Mouse (Mus musculus) monocyte, adult 2 months (primary cell): ENCODE measurements around the gene Prrc2c.
"Not testable (repeated sequence)": the region's sequence is repeated elsewhere in the genome, so short reads cannot be mapped to it uniquely, and the experiment has no call there.

Experiments
- DNase-seq, 2 experiments: peaks; one replicate each; pipeline ENCODE4 v3.0.0; 2022; ENCODE audit warnings: low spot score in 2 of 2, low read depth in 1 of 2

The Prrc2c gene

DNA sequence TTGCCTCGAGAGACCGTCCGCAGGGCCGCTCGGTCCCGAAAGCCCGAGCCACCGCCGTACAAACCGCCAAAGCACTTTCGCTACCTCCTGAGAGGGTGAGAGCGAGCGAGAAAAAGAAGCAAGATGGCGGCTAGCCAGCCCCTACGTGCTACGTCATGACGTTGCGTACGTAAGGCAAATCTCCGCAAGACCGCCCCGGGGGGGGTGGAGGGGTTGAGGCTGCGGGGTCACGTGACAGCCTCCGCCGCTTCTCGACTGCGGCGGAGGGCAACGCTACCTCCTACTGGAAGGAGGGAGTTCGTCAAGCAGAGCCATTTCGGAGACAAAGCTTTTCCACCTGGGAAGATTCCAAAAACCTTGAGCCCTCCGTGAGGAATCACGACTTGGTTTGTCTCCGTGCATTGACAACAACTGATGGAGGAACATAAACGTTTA, at the start of gene Prrc2c:
TSS of gene Prrc2c (minus strand) at position 156 of the 435 bp plus-strand sequence.
- DNase-seq, result peak; percentile 90 to 97

DNA sequence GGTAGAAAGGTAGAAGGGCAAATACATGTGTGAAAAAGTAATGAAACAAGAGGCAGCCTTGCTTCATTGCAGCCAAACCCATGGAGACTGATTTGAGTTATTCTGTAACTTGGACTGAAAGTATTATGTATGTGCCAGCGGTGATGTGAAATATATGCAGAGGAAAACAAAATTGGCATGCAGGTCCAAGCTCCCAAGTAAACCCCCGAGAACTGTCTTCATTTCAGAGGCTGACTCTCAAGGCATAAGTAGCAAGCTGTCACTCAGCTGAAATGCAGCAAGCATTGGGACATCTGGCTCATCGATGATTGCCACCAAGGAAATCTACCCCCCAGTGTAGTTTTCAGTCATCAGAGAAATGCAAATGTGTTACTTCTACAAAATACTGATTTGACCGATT, 44.9 kb upstream of the Prrc2c start:
- no peak for DNase-seq

GRCm38 (mm10) chr1:162783669-162784248, 43.4 kb upstream of the Prrc2c start:
- no peak for DNase-seq

- DNase-seq, result not testable (repeated sequence)
These were observed 40.7 kb upstream of the Prrc2c start for GRCm38 (mm10) chr1:162781035-162781434.

GRCm38 (mm10) chr1:162777943-162778538, 37.7 kb upstream of the Prrc2c start:
- DNase-seq, result no peak

GRCm38 (mm10) chr1:162773661-162774060, 33.3 kb upstream of the Prrc2c start:
- no peak for DNase-seq

- no peak for DNase-seq
These were observed 31.4 kb upstream of the Prrc2c start for GRCm38 (mm10) chr1:162771617-162772360.

DNA sequence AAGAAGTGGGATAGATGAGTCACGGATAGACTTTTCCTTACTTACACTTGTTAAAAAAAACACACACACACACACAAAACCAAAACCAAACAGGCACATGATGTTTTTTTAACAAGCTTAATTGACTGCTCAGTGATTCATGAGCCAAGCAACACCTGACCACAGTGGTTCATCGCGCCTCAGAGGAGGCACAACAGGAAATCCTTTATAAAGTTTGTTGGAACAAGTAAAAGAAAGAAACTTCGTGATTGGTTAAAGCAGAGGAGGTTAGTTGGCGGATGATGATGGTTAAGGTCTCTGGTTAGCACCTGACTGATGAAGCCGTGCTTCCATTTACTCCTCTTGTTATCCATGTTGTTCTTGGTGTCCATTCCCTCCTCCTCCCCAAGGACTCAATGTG, 11.7 kb upstream of the Prrc2c start:
- DNase-seq, result no peak

DNA sequence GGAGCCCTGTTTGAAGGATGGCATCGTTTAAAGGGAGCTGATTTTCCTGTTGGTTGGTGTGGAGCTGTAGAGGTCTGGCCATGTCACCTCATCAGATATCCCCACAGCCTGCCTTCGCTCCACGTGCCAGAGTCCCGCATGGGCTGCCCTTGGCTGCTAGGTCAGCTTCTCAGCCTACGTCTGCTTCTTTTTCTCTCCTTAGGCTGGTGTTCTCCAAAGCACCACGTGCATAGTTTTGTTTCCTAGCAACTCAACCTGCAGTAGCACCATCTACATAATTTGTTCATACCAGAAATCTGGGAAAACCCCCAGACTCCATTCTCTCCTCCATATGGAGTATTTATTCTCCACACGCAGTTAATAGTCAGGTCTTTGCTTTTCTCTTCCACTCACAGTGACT, 9.3 kb upstream of the Prrc2c start:
- no peak for DNase-seq

DNA sequence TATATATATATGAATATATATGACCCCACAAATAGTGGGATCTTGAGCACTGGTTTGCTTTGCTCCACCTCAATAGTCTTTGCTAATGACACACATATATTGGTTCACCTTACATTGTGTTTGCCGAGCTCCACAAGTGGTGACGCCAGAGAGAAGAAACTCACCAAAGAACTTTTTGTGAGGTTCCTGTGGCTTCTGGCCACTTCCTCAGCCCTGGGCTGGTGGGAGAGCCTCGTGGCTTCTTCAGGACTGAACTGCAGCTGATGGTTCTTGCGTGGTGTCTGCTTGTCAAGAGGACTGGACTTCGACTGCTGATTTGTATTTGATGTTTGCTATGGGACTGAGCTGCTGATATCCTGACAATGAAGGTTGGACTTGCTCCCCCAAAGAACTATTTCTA, 8.4 kb upstream of the Prrc2c start:
- DNase-seq, result no peak

GRCm38 (mm10) chr1:162739831-162740394, 443 bp downstream of the Prrc2c start:
- DNase-seq, result no peak

GRCm38 (mm10) chr1:162739406-162739805, 950 bp downstream of the Prrc2c start:
- no peak for DNase-seq

GRCm38 (mm10) chr1:162738472-162738871, 1.9 kb downstream of the Prrc2c start:
- DNase-seq, result no peak

- no peak for DNase-seq
These were observed 5.3 kb downstream of the Prrc2c start for GRCm38 (mm10) chr1:162735084-162735483.

DNA sequence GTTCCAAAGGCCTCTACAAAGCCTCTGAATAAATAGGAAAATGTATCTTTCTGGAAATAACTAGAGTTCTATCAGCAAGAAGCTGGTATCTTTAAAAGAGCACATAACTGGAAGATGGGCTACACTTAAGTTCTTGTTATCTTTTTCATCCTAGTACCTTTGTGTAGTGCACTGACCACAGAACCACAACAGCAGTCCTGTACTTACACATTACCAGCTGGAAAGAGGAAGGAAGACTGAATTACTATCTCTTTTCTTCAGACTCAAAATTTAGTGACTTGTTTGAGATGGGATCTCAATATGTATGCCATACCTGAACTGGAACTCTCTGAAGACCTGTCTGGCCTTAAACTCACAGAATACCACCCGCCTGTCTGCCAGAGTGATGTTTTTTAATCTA, 6.1 kb downstream of the Prrc2c start:
- DNase-seq, result no peak

- DNase-seq, result no peak
These were observed 8.3 kb downstream of the Prrc2c start for GRCm38 (mm10) chr1:162732041-162732440.

DNA sequence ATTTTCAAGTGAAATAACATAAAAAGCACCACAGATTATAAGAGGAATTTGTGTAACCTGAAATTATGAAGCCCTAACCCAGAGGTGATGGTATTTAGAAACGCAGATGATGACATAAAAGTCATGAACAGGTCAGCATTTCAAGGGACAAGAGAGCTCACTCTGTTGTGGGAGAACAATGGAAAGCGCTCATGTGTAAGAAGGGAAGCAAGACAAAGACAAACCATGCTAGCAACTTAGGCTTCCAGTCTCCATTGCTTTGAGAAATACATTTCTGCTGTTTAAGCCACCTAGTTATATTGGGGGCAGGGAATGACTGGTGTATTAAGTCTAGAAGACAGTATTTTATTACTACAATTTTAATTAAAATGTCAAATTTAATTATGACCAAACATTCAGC, 10.9 kb downstream of the Prrc2c start:
- DNase-seq, result no peak

DNA sequence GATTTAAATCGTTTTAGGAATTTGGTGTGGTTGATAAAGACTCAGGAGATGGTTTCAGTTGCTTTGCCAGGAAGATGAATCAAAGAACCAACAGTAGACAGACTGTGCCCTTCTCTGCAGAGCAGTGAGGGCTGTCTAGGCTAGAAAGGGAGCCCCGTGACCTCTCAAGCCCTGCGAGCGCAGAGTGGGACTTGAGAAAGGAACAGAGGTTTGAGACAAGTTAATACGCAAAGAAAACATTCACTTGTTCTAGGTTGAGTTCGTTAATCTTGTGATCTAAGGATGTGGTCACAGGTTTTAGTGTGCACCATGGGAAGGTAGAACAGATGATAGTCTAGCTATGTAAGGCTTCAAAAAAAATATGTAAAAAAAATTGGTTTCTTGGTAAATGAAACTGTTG, 12.4 kb downstream of the Prrc2c start:
- no peak for DNase-seq

- DNase-seq, result no peak
These were observed 16.7 kb downstream of the Prrc2c start for GRCm38 (mm10) chr1:162723610-162724009.

DNA sequence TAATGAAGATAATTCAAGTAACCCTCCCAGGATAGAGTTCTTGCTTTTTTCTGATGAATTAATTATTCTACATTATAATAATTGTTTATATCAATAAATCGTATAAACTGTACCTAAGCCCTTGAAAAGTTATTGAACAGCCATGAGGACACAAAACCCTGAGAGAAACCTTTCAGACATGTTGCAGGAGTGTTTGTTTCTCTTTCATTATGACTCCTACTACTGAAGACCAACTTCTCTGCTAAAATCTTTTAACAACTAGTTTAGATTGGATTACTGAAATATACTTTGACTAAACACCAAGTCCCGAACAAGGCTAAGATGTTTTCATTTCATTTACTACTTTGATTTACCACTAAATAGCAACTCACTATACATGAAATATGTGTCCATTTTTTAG, 19.7 kb downstream of the Prrc2c start:
- no peak for DNase-seq

DNA sequence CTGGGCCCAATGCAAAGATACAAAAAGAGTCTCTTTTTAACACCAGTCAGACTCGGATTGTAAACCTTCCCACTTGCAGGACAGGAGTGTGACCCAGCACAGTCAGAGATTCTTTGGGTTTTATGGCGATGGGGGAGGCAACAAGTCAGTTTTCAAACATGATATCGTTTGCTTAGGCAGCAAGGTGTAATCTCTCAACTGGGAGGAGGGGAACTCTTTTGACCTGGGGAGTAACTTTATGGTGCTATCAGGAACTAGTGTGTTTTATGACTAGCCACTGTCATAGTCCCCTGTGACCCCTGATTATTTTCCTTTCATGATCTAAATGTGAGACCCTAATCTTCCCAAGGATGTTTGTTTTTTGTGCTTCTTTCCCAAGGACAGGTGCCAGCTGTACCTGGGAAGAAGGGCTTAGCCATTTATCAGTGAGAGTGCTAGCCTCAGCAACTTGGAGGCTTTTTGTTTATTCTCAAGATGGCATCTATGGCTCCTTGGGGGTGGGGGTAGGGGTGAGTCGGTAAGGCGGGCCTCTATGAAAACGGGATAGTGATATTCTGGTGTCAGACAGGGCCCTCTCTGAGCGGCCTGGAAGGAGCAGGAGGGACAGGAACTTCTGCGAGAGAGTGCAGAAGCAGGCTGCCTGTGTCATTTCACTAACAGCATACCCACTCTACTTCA, 39.8 kb downstream of the Prrc2c start:
- DNase-seq, result no peak

DNA sequence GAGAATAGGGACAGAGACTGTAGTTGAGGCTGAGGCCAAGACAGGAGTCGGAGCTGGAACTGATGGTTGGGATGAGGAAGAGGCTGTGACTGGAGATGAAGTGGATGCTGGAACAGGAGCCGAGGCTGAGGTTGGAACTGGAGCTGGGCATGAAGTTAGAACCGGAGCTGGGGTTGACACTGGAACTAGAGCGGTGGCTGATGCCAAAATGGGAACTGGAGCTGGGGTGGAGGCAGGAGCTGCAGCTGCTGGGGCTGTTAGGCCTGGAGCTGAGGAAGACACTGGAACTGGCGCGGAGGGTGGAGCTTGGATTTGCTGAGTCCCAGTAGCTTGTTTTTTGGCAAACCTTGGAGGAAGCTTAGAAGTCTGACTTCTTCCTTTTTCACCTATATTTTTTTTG, 42.5 kb downstream of the Prrc2c start:
- DNase-seq, result no peak
